Mouse (Mus musculus): ENCODE results near the gene Ptar1.

DNA sequence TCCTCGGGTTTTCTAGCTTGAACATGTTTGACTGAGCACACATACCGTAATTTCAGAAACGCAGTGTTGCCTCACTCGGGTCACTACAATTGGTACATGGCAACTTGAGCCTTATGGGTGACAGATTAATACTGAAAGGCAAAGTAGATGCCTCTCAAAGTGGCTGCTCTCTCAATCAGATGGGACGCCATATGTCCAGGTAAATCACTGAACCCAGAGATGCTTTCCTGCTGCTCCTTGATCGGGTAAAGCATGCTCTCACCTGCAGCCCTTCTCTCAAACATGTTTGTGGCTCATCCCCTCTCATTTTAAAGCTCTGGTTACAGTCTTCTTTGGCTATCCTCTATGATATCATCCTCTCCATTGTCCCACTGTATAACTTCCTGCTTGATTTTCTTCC, 76.1 kb downstream of the Ptar1 start:
- TF ChIP-seq POLR2A (IDR thresholded peaks at IDR 0.05; ENCODE audit: borderline replicate concordance, extremely low read depth, insufficient read depth, insufficient read length, poor library complexity, severe bottlenecking) (no peak), CTCF (IDR thresholded peaks at IDR 0.05; ENCODE audit: borderline replicate concordance, extremely low read depth, insufficient read depth, insufficient read length) (no peak)
